Mouse (Mus musculus): ENCODE results near the gene Tdgf1.

DNA sequence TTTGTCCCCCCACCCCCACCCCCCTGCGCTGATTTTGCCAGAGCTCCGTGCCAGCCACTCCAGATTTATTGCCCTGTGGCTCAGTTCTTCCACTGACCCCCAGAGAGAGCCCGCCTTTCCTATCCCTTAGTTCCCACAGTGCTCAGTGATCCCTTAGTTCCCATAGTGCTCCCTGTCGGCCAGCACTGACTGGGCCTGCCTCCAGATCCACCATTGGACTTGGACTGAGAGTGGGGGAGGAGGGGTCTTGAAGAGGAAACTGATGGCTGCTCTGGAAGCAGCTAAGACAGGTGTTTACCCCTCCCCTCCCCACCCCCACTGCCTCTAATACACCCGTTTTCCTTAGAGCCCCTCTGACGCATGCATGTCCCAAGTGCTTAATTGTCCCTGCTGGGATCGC is 50.0 kb downstream of the Tdgf1 start:
- no peak for TF ChIP-seq USF2 (IDR thresholded peaks at IDR 0.05; ENCODE audit: borderline replicate concordance in 1 of 2, insufficient read depth in 1 of 2, low read depth in 1 of 2, low read length in 2 of 2)
- no peak for TF ChIP-seq CTCF (IDR thresholded peaks at IDR 0.05 in 2 of 3, conservative IDR thresholded peaks at IDR 0.05 in 1 of 3; ENCODE audit: control insufficient read depth in 1 of 3, insufficient read depth in 1 of 3, low read depth in 2 of 3, low read length in 3 of 3, poor library complexity in 1 of 3, severe bottlenecking in 1 of 3)
- TF ChIP-seq ZNF384 (IDR thresholded peaks at IDR 0.05; ENCODE audit: low read depth, low read length) = no peak
- TF ChIP-seq TBP (IDR thresholded peaks at IDR 0.05; ENCODE audit: low read depth, low read length) = no peak
- no peak for TF ChIP-seq POLR2A (IDR thresholded peaks at IDR 0.05; ENCODE audit: control insufficient read depth in 1 of 2, insufficient read depth in 1 of 2, low read depth in 1 of 2, low read length in 2 of 2, poor library complexity in 1 of 2)
- no peak for TF ChIP-seq USF1 (IDR thresholded peaks at IDR 0.05; ENCODE audit: low read depth, low read length)
- TF ChIP-seq EP300 (IDR thresholded peaks at IDR 0.05; ENCODE audit: low read depth in 1 of 2, low read length in 2 of 2) = no peak
- TF ChIP-seq SIN3A (IDR thresholded peaks at IDR 0.05; ENCODE audit: low read length) = no peak
- no peak for TF ChIP-seq SMC3 (IDR thresholded peaks at IDR 0.05; ENCODE audit: low read depth, low read length)
- TF ChIP-seq NRF1 (IDR thresholded peaks at IDR 0.05; ENCODE audit: insufficient read depth, low read depth, low read length, poor library complexity, severe bottlenecking) = no peak
- no peak for TF ChIP-seq ZC3H11A (IDR thresholded peaks at IDR 0.05; ENCODE audit: low read depth, low read length)
- no peak for TF ChIP-seq RCOR1 (IDR thresholded peaks at IDR 0.05; ENCODE audit: low read depth, low read length)
- TF ChIP-seq BHLHE40 (IDR thresholded peaks at IDR 0.05; ENCODE audit: borderline replicate concordance, low read depth, low read length) = no peak

Data from MEL (cell line).